Mouse (Mus musculus) layer of hippocampus, postnatal 14 days (tissue): ENCODE measurements around the gene Fis1. TPM values are rescaled to one million over a fixed set of nuclear protein-coding genes. Genes with fewer than 3 reads are reported as not detected.
"Not testable (repeated sequence)": the region's sequence is repeated elsewhere in the genome, so short reads cannot be mapped to it uniquely, and the experiment has no call there.

ENCODE experiments used
- DNase-seq, 2 experiments: peaks; one replicate each; pipeline ENCODE4 v3.0.0; 2021 to 2022; ENCODE audit warnings: low spot score in 2 of 2, mixed read lengths in 1 of 2
- total RNA-seq, 2 experiments: library from RNA; stranded (reverse); gene quantifications; 2 replicates each; pipeline ENCODE4 v1.2.3; 2021

Gene Fis1
- total RNA-seq, 2 experiments from 2014 or later = 207 to 216 TPM

DNA sequence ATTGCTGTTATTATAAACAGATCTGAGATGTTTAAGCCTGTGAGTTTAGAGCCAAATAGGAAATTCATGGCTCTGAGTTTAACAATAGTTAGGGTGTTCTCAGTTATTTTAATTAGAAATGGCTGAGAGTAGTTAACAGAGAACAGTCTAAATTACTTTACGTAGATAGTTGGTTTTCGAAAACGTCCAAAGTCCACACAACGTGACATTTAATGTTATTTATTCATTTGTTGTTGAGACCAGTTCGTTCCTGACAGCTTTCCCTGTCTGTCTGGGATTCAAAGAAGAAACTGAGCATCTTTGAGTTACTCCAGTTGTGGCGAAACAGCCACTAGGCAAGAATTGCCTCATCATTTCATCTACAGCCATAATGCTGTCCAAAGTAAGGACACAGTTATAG is 13.0 kb upstream of the Fis1 start:
- not testable (repeated sequence) for DNase-seq

DNA sequence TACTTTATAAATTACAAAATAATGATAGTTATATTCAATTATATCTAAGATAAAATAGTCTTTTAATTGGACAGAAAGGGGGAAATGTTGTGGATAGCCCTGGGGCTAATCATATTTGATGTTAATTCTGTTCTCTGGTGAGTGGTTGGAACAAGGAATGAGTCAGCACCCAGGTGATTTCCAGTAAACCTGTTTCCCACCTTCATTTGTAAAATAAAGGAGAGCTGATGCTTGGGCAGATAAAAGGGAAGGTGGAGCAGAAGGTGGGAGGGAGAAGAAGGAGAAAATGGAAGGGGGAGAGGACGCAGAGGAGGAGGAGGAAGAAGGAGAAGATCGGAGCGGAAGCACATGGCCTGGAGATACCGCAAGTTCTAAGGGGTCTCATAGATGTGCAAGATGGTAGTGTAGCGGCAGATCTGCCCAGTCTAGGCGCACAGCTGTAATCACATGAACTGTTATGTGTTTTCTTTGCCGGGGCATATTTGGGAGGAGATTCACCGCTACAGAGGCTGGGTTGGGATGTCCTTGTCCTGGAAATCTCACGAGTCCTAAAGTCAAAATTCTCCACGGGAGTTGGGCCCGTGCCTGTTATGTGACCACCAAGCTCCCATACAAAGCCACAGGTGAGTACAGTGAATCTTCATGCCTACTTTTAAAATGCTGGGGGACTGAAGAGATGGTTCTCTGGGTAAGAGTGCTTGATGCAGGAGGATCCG is 12.1 kb upstream of the Fis1 start:
- no peak for DNase-seq

DNA sequence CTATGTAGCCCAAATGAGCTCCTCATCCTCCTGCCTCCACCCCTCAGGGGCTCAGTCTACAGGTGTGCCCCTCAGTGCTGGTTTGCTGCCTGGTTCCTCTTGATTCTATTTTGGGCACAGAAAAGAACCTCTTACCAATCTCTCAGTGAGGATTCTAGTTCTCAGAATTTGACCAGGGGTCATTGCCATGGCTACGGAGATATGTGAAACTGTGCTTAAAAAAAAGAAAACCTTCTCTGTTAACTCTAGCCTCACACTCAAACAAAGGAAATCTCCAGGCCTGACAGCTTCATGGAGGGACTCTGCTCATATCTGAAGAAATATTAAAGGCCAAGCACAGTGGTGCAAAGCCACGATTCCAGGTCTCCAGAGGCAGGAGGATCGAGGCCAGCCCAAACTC is 10.3 kb upstream of the Fis1 start:
- no peak for DNase-seq

DNA sequence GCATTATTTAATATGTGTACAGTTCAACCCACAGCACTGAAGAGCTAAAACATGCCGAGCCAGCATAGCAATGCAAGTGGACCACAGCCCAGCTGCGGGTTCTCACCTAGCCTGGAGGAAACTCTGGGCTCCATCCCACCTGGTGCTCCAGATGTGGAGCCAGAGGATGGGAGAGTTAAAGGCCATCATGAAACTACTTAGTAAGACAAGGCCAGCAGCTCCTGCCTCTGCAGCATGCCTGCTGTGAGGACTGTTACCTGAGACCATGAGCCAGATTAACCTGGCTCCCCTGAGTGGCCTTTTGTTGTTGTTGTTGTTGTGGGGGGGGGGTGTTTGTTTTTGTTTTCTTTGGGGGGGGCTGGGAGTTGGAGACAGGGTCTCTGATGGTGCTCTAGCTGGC is 9.7 kb upstream of the Fis1 start:
- no peak for DNase-seq

DNA sequence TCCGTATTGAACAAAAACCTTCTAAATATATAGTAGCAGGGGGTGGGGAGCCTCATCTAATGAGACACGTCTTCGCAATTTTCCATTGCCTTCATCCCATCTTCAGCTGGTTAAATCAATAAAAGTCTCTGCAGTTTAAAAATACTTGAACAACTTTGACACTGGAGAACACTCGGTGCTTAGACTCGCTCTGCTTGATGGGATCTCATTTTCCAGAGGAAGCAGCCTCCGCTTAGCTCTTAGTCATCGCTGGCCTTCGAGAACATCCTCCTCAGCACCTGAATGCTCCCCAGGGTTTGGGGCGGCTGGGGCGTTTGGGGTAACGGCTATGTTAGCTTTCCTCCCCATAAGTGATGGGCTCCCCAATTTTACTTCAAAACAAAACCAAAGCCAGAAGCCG is 8.0 kb upstream of the Fis1 start:
- DNase-seq = no peak

DNA sequence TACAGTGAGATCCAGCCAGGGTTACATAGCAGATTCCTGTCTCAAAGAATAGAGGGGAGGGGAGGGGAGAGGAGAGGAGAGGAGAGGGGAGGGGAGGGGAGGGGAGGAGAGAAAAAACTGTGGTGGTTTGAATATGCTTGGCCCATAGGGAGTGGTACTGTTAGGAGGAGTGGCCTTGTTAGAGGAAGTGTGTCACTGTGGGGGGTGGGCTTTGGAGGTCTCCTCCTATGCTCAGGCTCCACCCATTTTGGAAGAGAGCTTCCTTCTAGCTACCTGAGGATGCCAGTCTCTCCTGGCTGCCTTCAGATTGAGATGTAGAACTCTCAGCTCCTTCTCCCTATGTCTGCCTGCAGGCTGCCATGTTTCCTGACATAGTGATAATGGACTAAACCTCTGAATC is 5.2 kb upstream of the Fis1 start:
- no peak for DNase-seq

DNA sequence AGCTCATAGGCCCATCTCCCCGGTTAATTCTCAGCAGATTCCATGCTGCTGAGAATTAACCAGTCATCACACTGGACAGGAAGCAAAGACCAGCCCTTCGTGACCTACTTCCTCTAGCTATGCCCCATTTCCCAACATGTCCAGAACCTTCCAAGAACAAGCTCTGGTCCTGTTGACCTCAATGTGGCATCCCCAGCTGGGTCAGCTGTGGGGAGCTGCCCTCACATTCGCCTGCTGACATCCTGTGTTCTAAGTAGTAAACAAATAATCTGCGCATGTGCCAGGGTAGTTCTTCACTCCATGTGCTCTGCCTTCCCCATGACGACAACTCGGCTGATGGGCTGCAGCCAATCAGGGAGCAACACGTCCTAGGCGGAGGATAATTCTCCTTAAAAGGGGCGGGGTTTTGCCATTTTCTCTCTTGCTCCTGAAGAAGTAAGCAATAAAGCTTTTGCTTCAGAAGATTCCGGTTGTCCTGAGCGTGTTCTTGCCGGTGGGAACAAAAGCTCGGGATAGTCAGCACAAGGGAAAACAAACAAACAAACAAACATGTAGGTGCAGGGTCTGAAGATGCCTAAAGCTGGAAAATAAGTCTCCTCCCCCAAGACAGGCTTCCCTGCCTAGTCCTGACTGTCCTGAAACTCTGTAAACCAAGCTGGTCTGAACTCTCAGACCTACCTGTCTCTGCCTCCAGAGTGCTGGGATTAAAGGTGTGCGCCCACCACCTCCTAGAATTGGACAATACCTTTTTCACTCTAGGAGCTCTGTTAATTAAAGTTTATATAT is 3.3 kb upstream of the Fis1 start:
- DNase-seq = not testable (repeated sequence)

DNA sequence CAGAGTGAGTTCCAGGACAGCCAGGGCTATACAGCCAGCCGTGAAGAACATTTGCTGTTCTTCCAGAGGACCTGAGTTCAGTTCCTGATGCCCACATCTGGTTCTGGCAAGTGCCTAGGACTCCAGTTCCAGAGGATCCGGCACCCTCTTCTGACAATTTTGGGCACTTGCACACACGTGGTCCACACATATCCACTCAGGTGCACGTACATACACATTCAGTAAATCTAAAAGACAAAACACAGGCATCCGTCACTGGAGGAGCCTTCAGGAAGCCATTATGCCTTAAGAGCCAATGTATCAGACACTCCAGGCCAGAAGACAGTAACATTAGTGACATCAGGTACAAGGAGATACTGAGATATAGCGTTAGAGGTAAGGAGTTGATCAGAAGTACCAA is 2.6 kb upstream of the Fis1 start:
- no peak for DNase-seq

DNA sequence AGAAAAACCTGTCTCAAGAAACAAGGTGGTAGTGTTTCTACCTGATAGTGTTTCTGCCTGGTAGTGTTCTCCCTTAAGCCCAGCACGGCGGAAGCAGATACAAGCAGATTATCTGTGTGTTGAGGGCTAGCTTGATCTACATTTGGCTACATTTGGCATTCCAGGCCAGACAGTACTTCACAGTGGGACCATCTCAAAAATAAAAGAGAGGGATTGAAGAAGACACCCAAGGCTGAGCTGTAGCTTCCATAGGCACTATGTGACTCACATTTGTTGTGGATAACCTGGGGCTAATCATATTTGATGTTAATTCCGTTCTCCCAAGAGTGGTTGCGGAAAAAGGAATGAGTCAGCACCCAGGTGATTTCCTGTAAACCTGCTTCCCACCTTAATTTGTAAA is 922 bp upstream of the Fis1 start:
- DNase-seq = no peak

DNA sequence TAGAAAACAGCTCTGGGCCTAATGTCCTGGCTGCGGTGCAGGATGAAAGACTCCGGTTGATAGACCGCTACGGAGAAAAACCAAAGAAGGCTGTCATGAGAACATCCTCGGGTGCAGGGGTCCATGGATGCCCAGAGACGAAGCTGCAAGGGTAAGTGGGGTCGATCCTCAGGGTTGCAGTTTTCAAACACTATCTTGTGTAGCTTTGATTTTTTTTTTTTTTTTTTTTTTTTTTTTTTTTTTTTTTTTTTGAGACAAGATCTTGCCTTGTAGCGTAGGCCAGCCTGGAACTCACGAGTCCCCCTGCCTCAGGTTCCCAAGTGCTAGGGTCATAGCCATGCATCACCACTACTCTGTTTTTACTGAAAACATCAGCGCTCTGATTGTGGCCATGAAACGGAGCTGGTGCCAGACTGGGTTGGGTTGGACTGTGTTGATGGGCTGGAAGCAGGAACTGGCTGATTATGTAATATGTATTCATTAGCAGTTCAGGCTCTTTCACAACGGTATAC is 421 bp downstream of the Fis1 start:
- DNase-seq = peak; percentile 41 to 57

DNA sequence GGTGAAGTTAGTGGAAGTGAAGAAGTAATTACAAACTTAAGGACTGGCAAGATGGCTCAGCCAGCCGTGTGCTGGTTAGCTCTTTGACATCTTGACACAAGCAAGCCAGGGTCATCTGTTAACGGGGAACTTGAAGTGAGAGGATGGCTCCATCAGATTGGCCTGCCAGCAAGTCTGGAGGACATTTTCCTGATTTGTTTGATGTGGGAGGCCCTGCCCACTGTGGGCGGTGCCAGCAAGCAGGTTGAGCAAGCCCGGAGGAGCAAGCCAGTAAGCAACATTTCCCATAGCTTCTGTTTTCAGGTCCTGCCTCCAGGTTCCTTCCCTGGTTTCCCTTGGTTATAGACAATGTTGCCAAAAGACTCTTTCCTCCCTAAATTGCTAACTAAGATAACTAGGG is 2.5 kb downstream of the Fis1 start:
- no peak for DNase-seq

DNA sequence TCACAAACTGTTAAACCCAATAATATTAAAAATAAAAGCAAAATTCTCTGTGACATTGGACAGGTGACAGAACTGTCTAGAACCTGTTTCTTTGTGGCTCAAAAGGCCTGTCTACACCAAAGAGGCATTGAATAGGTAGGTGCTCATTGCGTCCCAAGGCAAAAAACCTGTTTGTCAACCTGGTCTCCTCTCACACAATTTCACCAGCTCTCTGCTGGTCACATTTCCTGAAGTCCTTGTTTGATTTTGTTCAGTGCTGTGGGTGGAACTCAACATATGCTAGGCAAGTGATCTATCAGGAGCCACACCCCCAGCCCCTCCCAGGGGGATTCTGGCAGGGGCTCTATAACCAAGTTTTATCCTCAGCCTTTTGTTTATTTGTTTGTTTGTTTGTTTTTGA is 4.2 kb downstream of the Fis1 start:
- no peak for DNase-seq

DNA sequence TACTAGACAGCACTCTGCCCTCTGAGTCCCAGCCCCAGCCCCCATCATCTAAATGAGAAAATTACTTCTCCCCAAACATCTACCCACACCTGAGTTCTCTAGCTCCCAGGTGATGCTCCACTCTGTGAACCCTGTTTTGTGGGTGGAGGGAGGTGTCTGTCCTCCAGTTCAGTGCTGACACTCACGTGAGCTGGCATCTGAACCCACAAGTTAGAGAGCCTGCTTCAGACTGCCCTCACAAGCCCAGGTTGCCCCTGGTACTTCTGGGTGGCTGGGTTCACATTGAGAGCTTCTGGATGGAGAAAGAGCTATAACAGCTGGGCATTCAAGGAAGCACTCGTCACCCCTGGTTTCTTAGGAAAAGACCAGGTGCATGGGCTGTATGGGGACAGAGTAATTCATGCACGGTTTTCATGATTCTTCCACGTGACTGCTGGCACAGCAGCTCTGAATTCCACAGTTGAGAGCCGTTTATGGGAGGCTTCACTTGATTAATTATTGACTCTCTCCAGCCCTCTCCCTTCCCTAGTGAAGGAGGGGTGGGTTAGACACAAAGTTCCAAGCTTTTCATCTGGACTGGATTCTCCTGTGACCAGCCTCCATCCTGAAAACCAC is 6.0 kb downstream of the Fis1 start:
- no peak for DNase-seq

DNA sequence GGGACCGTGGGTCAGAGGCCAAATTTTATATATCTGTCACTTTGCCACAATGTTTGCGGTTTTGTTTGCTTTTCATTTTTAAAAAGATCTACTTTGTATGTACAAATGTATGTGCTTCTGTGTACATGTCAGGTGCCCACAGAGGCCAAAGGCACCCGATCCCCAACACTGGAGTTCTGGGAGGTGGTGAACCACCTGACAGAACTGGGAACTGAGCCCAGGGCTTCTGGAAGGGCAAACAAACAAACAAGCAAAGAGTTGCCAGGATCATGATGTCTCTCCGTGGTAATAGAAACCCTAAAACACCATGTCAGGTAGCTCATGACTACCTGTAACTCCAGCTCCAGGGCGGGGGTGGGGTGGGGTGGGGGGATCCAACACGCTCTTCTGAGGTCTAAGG is 7.0 kb downstream of the Fis1 start:
- DNase-seq = no peak

DNA sequence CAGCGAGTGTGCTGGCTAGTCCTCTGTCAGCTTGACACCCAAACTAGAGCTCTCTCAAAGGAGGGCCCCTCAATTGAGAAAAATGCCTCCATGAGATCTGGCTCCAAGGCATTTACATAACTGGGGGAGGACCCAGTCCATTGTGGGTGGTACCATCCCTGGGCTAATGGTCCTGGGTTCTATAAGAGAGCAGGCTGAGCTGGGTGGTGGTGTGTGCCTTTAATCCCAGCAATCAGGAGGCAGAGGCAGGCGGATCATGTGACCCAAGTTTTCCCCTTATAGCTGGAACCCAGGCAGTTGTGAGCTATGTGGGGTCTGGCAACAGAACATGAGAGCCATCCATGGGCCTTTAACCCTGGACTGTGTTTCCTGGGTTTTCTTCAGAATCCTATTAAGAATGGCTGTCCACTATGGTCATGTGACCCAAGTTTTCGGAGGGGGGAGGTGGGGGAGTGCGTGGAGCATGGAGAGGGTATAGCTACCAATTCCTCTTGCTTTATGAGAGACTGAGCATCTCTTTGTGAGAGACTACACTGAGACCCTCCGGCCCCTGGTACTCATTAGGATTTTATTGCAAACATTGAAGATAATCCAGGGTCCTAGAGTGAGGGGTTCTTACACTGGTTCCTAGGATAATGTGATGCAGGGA is 8.4 kb downstream of the Fis1 start:
- peak in 1 of 2 experiments; percentile 24 for DNase-seq

DNA sequence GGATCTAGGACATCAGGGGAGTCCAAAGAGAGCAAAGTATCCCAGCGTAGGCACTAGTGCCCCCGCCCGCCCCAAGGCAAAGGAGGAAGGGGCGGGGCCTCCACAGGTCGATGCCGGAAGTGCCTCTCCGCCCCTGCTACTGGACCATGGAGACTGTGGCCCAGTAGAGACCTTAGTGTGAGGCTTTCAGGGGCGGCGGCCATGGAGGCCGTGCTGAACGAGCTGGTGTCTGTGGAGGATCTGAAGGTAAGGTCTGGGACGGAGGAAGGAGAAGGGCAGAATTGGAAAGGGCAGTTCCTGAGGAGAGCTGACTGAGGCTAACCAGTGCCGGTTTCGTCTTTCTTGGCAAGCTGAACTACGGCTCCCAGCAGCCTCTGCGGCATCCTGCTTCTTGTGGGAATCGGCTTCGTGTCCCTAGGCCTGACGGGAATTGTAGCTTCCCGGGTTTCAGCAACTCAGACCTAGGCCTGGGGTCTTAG is 8.9 kb downstream of the Fis1 start:
- DNase-seq = peak; percentile 94 to 96

DNA sequence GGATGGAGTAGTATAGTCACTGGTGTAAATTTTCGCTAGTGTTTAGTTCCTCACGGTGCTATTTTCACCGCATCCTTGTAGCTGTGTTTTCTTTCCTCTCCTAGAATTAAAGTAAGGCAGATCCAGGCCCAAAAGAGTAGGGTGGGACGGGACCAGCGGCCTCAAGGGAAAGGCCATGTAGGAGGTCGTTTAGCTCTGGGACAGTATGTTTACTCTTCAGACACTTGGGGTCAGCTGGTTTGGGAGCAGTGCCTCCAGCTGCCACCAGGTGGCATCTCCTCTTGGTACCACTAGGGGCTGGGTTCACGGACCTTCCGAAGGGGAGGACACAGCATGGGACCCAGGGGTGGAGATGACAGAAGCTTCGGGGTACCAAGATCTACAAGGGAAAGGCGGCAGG is 9.4 kb downstream of the Fis1 start:
- peak; percentile 77 to 78 for DNase-seq

DNA sequence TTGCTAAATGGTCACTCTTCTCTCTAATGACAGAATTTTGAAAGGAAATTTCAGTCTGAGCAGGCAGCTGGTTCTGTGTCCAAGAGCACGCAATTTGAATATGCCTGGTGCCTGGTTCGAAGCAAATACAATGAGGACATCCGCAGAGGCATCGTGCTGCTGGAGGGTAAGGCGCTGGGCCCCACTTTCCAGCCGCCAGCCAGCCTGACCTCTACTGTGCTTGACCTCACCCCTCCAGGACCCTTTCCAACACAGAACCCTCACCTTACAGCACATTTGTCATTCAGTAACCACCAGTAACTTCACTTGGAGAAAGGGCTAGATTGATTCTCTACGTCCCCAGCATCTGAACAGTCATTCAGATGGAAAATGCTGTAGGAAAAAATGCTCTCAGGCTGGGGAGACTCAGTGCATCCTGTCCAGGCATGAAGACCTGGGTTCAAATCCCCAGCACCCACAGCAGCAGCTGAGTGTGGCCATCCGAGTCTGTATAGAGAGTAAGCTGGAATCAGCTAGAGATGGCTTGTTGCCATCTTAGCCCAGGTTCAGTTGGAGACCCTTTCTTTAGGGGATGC is 10.0 kb downstream of the Fis1 start:
- DNase-seq = no peak

DNA sequence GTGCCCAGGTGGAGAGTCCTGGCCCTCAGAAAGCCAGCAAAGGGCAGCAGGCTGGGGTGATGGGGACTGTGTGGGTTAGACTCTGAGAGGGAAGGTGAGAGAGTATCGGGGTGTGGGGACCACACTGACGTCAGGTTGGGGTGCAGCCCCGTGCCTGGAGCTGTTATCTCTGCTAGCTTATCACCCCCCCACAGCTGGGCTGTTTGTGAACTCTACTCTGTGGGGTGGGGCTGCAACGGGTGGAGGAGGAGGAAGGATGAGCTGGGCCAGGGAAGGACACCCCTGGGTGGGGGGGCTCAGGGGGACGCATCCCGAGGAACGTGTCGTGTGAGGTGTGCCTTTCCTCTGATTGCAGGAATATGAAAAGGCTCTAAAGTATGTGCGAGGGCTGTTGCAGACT is 12.1 kb downstream of the Fis1 start:
- DNase-seq = no peak

DNA sequence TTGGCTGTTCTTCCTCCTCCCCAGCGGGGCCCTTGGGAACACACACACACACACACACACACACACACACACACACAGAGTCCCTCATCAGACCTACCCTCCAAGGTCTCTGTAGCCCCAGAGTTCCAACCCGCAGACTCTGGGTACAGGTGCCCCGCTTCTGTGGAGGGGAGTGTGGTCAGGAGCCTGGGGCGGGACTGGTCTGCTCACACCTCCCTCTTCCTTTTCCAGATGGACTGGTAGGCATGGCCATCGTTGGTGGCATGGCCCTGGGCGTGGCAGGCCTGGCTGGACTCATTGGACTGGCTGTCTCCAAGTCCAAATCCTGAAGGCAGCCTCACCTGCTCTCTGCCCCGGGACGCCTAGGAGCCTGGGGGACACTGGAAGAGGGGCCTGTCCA is 12.6 kb downstream of the Fis1 start:
- no peak for DNase-seq

DNA sequence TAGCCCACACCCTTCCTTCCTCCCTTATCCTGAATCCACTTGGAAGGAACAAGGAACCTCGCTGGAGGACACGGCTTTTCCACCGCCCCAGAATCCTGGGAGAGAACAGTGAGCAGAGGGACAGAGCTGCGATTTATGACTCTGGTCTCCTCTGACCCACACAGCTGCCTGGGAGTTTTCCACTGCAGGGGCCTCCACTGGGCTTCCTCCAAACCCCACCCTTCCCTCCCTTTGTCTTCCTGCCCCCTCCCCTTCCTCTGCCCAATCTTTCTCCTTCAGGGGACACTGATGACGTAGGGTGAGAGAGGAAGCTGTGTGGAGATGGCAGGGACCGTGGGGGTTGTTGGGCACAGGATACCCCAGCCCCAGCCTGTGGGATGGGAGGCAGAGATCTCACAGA is 13.3 kb downstream of the Fis1 start, which contains the start of gene Cldn15:
TSS of gene Cldn15 (plus strand) at position 286 of the 400 bp plus-strand sequence.
- no peak for DNase-seq
